Mouse (Mus musculus) forebrain, embryonic 16.5 days (tissue): ENCODE data around the gene Pcbd1. TPM values are rescaled to one million over a fixed set of nuclear protein-coding genes. Genes with fewer than 3 reads are reported as not detected.

Experiments
- ATAC-seq: fragments of 200-750 bp; cut with Nextera tagmentation; 2 replicates; pipeline ENCODE4 v1.8.0; 2017; ENCODE audit warnings: mild to moderate bottlenecking, moderate library complexity
- H3K27ac ChIP-seq: fragments of 300-500 bp; sonication (generic); 2 replicates; pipeline ENCODE4 v1.5.1; 2014; ENCODE audit warnings: low read length, control low read depth
- H3K27me3 ChIP-seq: fragments of 300-500 bp; sonication (generic); replicated peaks from 2 replicates; pipeline ENCODE4 v1.6.1; 2014; ENCODE audit warnings: low read length; ENCODE audit not compliant: control insufficient read depth, insufficient read depth
- H3K36me3 ChIP-seq: fragments of 300-500 bp; sonication (generic); 2 replicates; pipeline ENCODE4 v1.6.1; 2014; ENCODE audit not compliant: control insufficient read depth, insufficient read depth
- H3K4me1 ChIP-seq: fragments of 300-500 bp; sonication (generic); replicated peaks from 2 replicates; pipeline ENCODE4 v1.6.1; 2014; ENCODE audit warnings: low read length; ENCODE audit not compliant: control insufficient read depth, insufficient read depth
- H3K4me2 ChIP-seq: fragments of 300-500 bp; sonication (generic); 2 replicates; pipeline ENCODE4 v1.6.1; 2014; ENCODE audit warnings: mild to moderate bottlenecking, low read length, control low read depth
- H3K4me3 ChIP-seq: fragments of 300-500 bp; sonication (generic); replicated peaks from 2 replicates; pipeline ENCODE4 v1.5.1; 2014; ENCODE audit warnings: mild to moderate bottlenecking, low read length, control low read depth
- H3K9ac ChIP-seq: fragments of 300-500 bp; sonication (generic); replicated peaks from 2 replicates; pipeline ENCODE4 v1.6.1; 2014; ENCODE audit warnings: low read depth, low read length, control low read depth
- H3K9me3 ChIP-seq: fragments of 300-500 bp; sonication (generic); 2 replicates; pipeline ENCODE4 v1.6.1; 2016; ENCODE audit warnings: low read length; ENCODE audit not compliant: control insufficient read depth
- WGBS: fragments of 180-500 bp; shearing (Covaris S2); extraction: QIAGEN DNeasy Blood & Tissue Kit; methylation state at CpG from one replicate; pipeline ENCODE4 v1.1.7; 2014; 5-methylcytosine and 5-hydroxymethylcytosine counted together
- polyA plus RNA-seq: library from polyadenylated mRNA; unstranded; fragments of >200 nt; fragmentation: Nextera tagmentation; extraction: Ambion mirVana; gene quantifications from 2 replicates; pipeline ENCODE4 v1.2.1, GENCODE M21; 2015

The Pcbd1 gene
- polyA plus RNA-seq: 12.9 and 16.1 TPM in 2 replicates

- Histone ChIP-seq H3K9ac (peak within 1 kb of the TSS; percentile 61), H3K9me3 (no peaks in the 10 kb centered on the region), H3K36me3 (no peaks in the 10 kb centered on the region), H3K27ac (no peak within 1 kb of the TSS), H3K4me1 (peaks cover 11% of the 10 kb centered on the region), H3K4me3 (peak within 1 kb of the TSS; percentile 25), H3K27me3 (no peaks in the 10 kb centered on the region), H3K4me2 (peak within 1 kb of the TSS; percentile 54)
- peak; percentile 22; the same call in 1 of the 2 replicates for ATAC-seq
- 12% methylated on average over 30 of the region's 33 CpGs for WGBS
Measured at GRCm38 (mm10) chr10:61089170-61090142, at the start of gene Pcbd1. Gene Pcbd1, plus strand, starts transcription at chr10:61089331.

GRCm38 (mm10) chr10:61039657-61040056 is 49.5 kb upstream of the Pcbd1 start:
- Histone ChIP-seq H3K4me1 (no peaks in the 10 kb centered on the region), H3K4me2 (no peak overlapping the region), H3K27me3 (no peaks in the 10 kb centered on the region), H3K9ac (no peak overlapping the region), H3K27ac (no peak overlapping the region), H3K4me3 (no peak overlapping the region), H3K36me3 (no peaks in the 10 kb centered on the region), H3K9me3 (no peaks in the 10 kb centered on the region)
- WGBS: 69% methylated on average over 12 of the region's 12 CpGs
- no peak for ATAC-seq

- Histone ChIP-seq H3K36me3 (no peaks in the 10 kb centered on the region), H3K27ac (no peak overlapping the region), H3K4me1 (no peaks in the 10 kb centered on the region), H3K4me3 (no peak overlapping the region), H3K9ac (no peak overlapping the region; the same call in 1 of the 2 replicates), H3K4me2 (no peak overlapping the region), H3K9me3 (no peaks in the 10 kb centered on the region), H3K27me3 (no peaks in the 10 kb centered on the region)
- WGBS: 11% methylated on average over 8 of the region's 8 CpGs
- peak; percentile 50; the same call in 1 of the 2 replicates for ATAC-seq
Measured at GRCm38 (mm10) chr10:61045081-61045480, 44.0 kb upstream of the Pcbd1 start.

- Histone ChIP-seq H3K36me3 (no peaks in the 10 kb centered on the region), H3K27ac (no peak overlapping the region), H3K4me3 (no peak overlapping the region), H3K9me3 (peaks cover 5% of the 10 kb centered on the region; the same call in 1 of the 2 replicates), H3K4me1 (no peaks in the 10 kb centered on the region), H3K9ac (no peak overlapping the region), H3K4me2 (no peak overlapping the region), H3K27me3 (no peaks in the 10 kb centered on the region; the same call in 1 of the 2 replicates)
- ATAC-seq: peak; percentile 69
- WGBS: 56% methylated on average over 14 of the region's 14 CpGs
Measured at GRCm38 (mm10) chr10:61051993-61052613, 37.0 kb upstream of the Pcbd1 start.

GRCm38 (mm10) chr10:61056661-61057060 is 32.5 kb upstream of the Pcbd1 start:
- Histone ChIP-seq H3K27ac (no peak overlapping the region), H3K4me2 (no peak overlapping the region), H3K27me3 (no peaks in the 10 kb centered on the region; the same call in 1 of the 2 replicates), H3K4me1 (no peaks in the 10 kb centered on the region), H3K4me3 (no peak overlapping the region), H3K9me3 (peaks cover 5% of the 10 kb centered on the region; the same call in 1 of the 2 replicates), H3K9ac (no peak overlapping the region), H3K36me3 (no peaks in the 10 kb centered on the region)
- ATAC-seq: no peak
- 96% methylated on average over 7 of the region's 7 CpGs for WGBS

- no peak for ATAC-seq
Measured at GRCm38 (mm10) chr10:61059101-61059500, 30.0 kb upstream of the Pcbd1 start.

GRCm38 (mm10) chr10:61059543-61060110 is 29.5 kb upstream of the Pcbd1 start:
- Histone ChIP-seq H3K4me2 (no peak overlapping the region), H3K4me3 (no peak overlapping the region), H3K4me1 (no peaks in the 10 kb centered on the region), H3K36me3 (no peaks in the 10 kb centered on the region), H3K27me3 (no peaks in the 10 kb centered on the region), H3K9ac (no peak overlapping the region), H3K27ac (no peak overlapping the region), H3K9me3 (peaks cover 5% of the 10 kb centered on the region; the same call in 1 of the 2 replicates)
- no peak for ATAC-seq
- WGBS: 32% methylated on average over 6 of the region's 6 CpGs

More at GRCm38 (mm10) chr10:61059101-61059500, 30.0 kb upstream of the Pcbd1 start:
- Histone ChIP-seq H3K4me3 (no peak overlapping the region), H3K36me3 (no peaks in the 10 kb centered on the region), H3K9ac (no peak overlapping the region), H3K9me3 (peaks cover 5% of the 10 kb centered on the region; the same call in 1 of the 2 replicates), H3K4me2 (no peak overlapping the region), H3K27me3 (no peaks in the 10 kb centered on the region), H3K27ac (no peak overlapping the region), H3K4me1 (no peaks in the 10 kb centered on the region)
- WGBS: no CpG with 5 or more reads among the region's 1 CpGs

GRCm38 (mm10) chr10:61063271-61063864 is 25.8 kb upstream of the Pcbd1 start:
- 58% methylated on average over 10 of the region's 10 CpGs for WGBS

More at GRCm38 (mm10) chr10:61063271-61063864, 25.8 kb upstream of the Pcbd1 start:
- no peak for ATAC-seq
- Histone ChIP-seq H3K4me2 (no peak overlapping the region), H3K27ac (no peak overlapping the region), H3K4me3 (no peak overlapping the region), H3K9ac (no peak overlapping the region), H3K4me1 (no peaks in the 10 kb centered on the region), H3K27me3 (no peaks in the 10 kb centered on the region), H3K9me3 (no peaks in the 10 kb centered on the region), H3K36me3 (no peaks in the 10 kb centered on the region)
